Mouse (Mus musculus): Measurements from ENCODE around the gene Gm10229.
"Not testable (repeated sequence)": the region's sequence is repeated elsewhere in the genome, so short reads cannot be mapped to it uniquely, and the experiment has no call there.

- TF ChIP-seq GATA1 (IDR thresholded peaks at IDR 0.05; ENCODE audit: borderline replicate concordance, low read length); FLI1 (IDR thresholded peaks at IDR 0.05; ENCODE audit: low read length): not testable (repeated sequence)
These were observed 48.8 kb downstream of the Gm10229 start, which contains the start of gene 1110025L11Rik for GRCm38 (mm10) chr16:89063902-89064301.

All from megakaryocyte, embryonic 14.5 days (primary cell).